22 mouse cellular contexts compared by ENCODE assay signal in genomic region chr12:70778724-70779123, GRCm38 (mm10). TPM values are rescaled to one million over a fixed set of nuclear protein-coding genes. Genes with fewer than 3 reads are reported as not detected.
A peak's percentile ranks its signal among the peaks of the same experiment; 100 is the strongest.
DNase-seq lines count a peak whose midpoint lies in the region; ATAC-seq and TF ChIP-seq lines count a peak whose summit lies in the region.
"Had no signal": no experiment of that assay in that cellular context is flagged by ENCODE, and none has a peak within 500 bp of the region (broad histone marks: within the 10 kb centered on the region; RNA-seq: fewer than 3 reads in every experiment).

No protein-coding gene starts in this region.

- peak; percentile 76 for DNase-seq in 3T3-L1 (ENCODE audit: low read depth, low spot score)
- DNase-seq in adrenal gland, adult 8-10 months, result peak; percentile 73
- DNase-seq in forebrain, embryonic 11.5 days (ENCODE audit: low spot score), result no peak
- no peak for DNase-seq in gastrocnemius, postnatal 36 days
- DNase-seq: cerebellum, adult 18-20 months; cerebellum, postnatal 14 days; kidney, adult 18-20 months; layer of hippocampus, adult 9-11 months; liver; lung, postnatal 36 days; thymus, postnatal 25 days had no signal

- 0 out of 2 replicates have a peak overlapping the region, but pooled peaks have one; percentile 24 for H3K27ac ChIP-seq in intestine, embryonic 15.5 days
- no peak overlapping the region for H3K27ac ChIP-seq in intestine, postnatal 0 days (ENCODE audit: low read depth, low read length)
- no peak overlapping the region for H3K27ac ChIP-seq in intestine, embryonic 16.5 days (ENCODE audit: low read length)
- no peak overlapping the region for H3K27ac ChIP-seq in forebrain, embryonic 11.5 days (ENCODE audit: low read depth, low read length)
- H3K27ac ChIP-seq: embryonic facial prominence, embryonic 12.5 days; forebrain, embryonic 12.5 days; hindbrain, postnatal 0 days; limb, embryonic 10.5 days; liver, embryonic 15.5 days; lung, embryonic 15.5 days had no signal

- no peak overlapping the region for H3K4me3 ChIP-seq in intestine, embryonic 15.5 days (replicated peaks)
- H3K4me3 ChIP-seq in intestine, postnatal 0 days (ENCODE audit: low read depth, low read length), result no peak overlapping the region
- H3K4me3 ChIP-seq in intestine, embryonic 16.5 days (ENCODE audit: low read length), result no peak overlapping the region
- no peak overlapping the region for H3K4me3 ChIP-seq in forebrain, embryonic 11.5 days (ENCODE audit: low read depth, low read length)
- H3K4me3 ChIP-seq: embryonic facial prominence, embryonic 12.5 days; forebrain, embryonic 12.5 days; limb, embryonic 10.5 days; liver, embryonic 15.5 days; lung, embryonic 15.5 days had no signal

- H3K9ac ChIP-seq in intestine, embryonic 15.5 days, result no peak overlapping the region
- no peak overlapping the region for H3K9ac ChIP-seq in intestine, postnatal 0 days (ENCODE audit: low read depth, low read length)
- no peak overlapping the region for H3K9ac ChIP-seq in intestine, embryonic 16.5 days (ENCODE audit: low read depth, low read length)
- no peak overlapping the region for H3K9ac ChIP-seq in forebrain, embryonic 11.5 days (ENCODE audit: low read length)
- H3K9ac ChIP-seq: embryonic facial prominence, embryonic 12.5 days; forebrain, embryonic 12.5 days; liver, embryonic 15.5 days; lung, embryonic 15.5 days had no signal

- 24% methylated on average over 3 of the region's 3 CpGs for WGBS in intestine, embryonic 15.5 days
- 15% methylated on average over 3 of the region's 3 CpGs for WGBS in intestine, postnatal 0 days
- WGBS in intestine, embryonic 16.5 days, result 39% methylated on average over 3 of the region's 3 CpGs
- 77% methylated on average over 3 of the region's 3 CpGs for WGBS in forebrain, embryonic 11.5 days

- H3K9me3 ChIP-seq in intestine, embryonic 15.5 days, result no peaks in the 10 kb centered on the region
- H3K9me3 ChIP-seq in intestine, postnatal 0 days (ENCODE audit: control insufficient read depth), result no peaks in the 10 kb centered on the region
- H3K9me3 ChIP-seq in intestine, embryonic 16.5 days (ENCODE audit: control insufficient read depth, low read length), result no peaks in the 10 kb centered on the region
- H3K9me3 ChIP-seq in forebrain, embryonic 11.5 days (ENCODE audit: control insufficient read depth, low read length), result no peaks in the 10 kb centered on the region
- H3K9me3 ChIP-seq: embryonic facial prominence, embryonic 12.5 days; forebrain, embryonic 12.5 days; limb, embryonic 10.5 days; liver, embryonic 15.5 days; lung, embryonic 15.5 days had no signal

- H3K36me3 ChIP-seq in intestine, embryonic 15.5 days, result no peaks in the 10 kb centered on the region
- no peaks in the 10 kb centered on the region for H3K36me3 ChIP-seq in intestine, postnatal 0 days (ENCODE audit: control insufficient read depth, insufficient read depth)
- no peaks in the 10 kb centered on the region for H3K36me3 ChIP-seq in intestine, embryonic 16.5 days (ENCODE audit: control insufficient read depth, insufficient read depth, low read length)
- H3K36me3 ChIP-seq in forebrain, embryonic 11.5 days (ENCODE audit: control insufficient read depth, insufficient read depth, low read length), result no peaks in the 10 kb centered on the region
- H3K36me3 ChIP-seq: embryonic facial prominence, embryonic 12.5 days; forebrain, embryonic 12.5 days; limb, embryonic 10.5 days; liver, embryonic 15.5 days; lung, embryonic 15.5 days had no signal

- ATAC-seq in intestine, embryonic 15.5 days, result peak; percentile 55; the same call in 1 of the 2 replicates
- no peak for ATAC-seq in intestine, postnatal 0 days
- 0 out of 2 replicates have a peak, but pooled peaks have one; percentile 27 for ATAC-seq in intestine, embryonic 16.5 days
- no peak for ATAC-seq in forebrain, embryonic 11.5 days (replicated peaks; ENCODE audit: low FRiP score)
- ATAC-seq: hindbrain, postnatal 0 days; midbrain, embryonic 16.5 days had no signal

- intact Hi-C loops in gastrocnemius, postnatal 36 days (cut with DNase I), result no loop called here

- H3K27me3 ChIP-seq in intestine, embryonic 15.5 days (replicated peaks), result no peaks in the 10 kb centered on the region
- H3K27me3 ChIP-seq in intestine, postnatal 0 days (replicated peaks; ENCODE audit: control insufficient read depth, insufficient read depth, low read length), result no peaks in the 10 kb centered on the region
- no peaks in the 10 kb centered on the region for H3K27me3 ChIP-seq in intestine, embryonic 16.5 days (replicated peaks; ENCODE audit: control insufficient read depth, insufficient read depth, low read length)
- no peaks in the 10 kb centered on the region for H3K27me3 ChIP-seq in forebrain, embryonic 11.5 days (ENCODE audit: control insufficient read depth, insufficient read depth, low read length)
- H3K27me3 ChIP-seq: embryonic facial prominence, embryonic 12.5 days; lung, embryonic 15.5 days had no signal

- TF ChIP-seq CTCF in intestine, postnatal 0 days (IDR thresholded peaks at IDR 0.05; ENCODE audit: low read depth), result no peak

- H3K4me2 ChIP-seq in intestine, embryonic 15.5 days (replicated peaks), result no peak overlapping the region
- no peak overlapping the region for H3K4me2 ChIP-seq in intestine, postnatal 0 days (replicated peaks; ENCODE audit: low read depth)
- no peak overlapping the region for H3K4me2 ChIP-seq in intestine, embryonic 16.5 days (ENCODE audit: low read depth, low read length)
- no peak overlapping the region for H3K4me2 ChIP-seq in forebrain, embryonic 11.5 days (ENCODE audit: low read depth, low read length, severe bottlenecking)
- H3K4me2 ChIP-seq: embryonic facial prominence, embryonic 12.5 days; forebrain, embryonic 12.5 days; heart, embryonic 11.5 days; liver, embryonic 15.5 days; lung, embryonic 15.5 days had no signal

- no peaks in the 10 kb centered on the region for H3K4me1 ChIP-seq in intestine, embryonic 15.5 days (replicated peaks)
- H3K4me1 ChIP-seq in intestine, postnatal 0 days (replicated peaks; ENCODE audit: control insufficient read depth, insufficient read depth, low read length), result 0 out of 2 replicates have a peak, but pooled peaks cover 7% of the 10 kb centered on the region
- peaks cover 6% of the 10 kb centered on the region; the same call in 1 of the 2 replicates for H3K4me1 ChIP-seq in intestine, embryonic 16.5 days (ENCODE audit: control insufficient read depth, insufficient read depth, low read length)
- no peaks in the 10 kb centered on the region for H3K4me1 ChIP-seq in forebrain, embryonic 11.5 days (replicated peaks; ENCODE audit: control insufficient read depth, insufficient read depth, low read length)

RNA-seq across cellular contexts. Expression of gene Frmd6, which starts 46.6 kb away (rescaled TPM):
- polyA plus RNA-seq in intestine, embryonic 15.5 days (2015; fragmentation: Nextera tagmentation; extraction: Ambion mirVana), result 14.1 and 14.4 TPM in 2 replicates
- 5.9 and 6.3 TPM in 2 replicates for polyA plus RNA-seq in intestine, postnatal 0 days (2015; fragmentation: Nextera tagmentation; extraction: Ambion mirVana)
- 100 to 1,000 TPM in 2 of 4 experiments, 10 to 100 TPM in 2; 55.0 to 240 (median 120) TPM for total RNA-seq in adrenal gland, adult 8-10 months (2022)
- polyA plus RNA-seq in intestine, embryonic 16.5 days (2015; fragmentation: Nextera tagmentation; extraction: Ambion mirVana), result 11.1 and 11.2 TPM in 2 replicates
- polyA plus RNA-seq in forebrain, embryonic 11.5 days (2014; fragmentation: Nextera tagmentation; extraction: Ambion mirVana), result 20.9 and 22.7 TPM in 2 replicates
- total RNA-seq in gastrocnemius, postnatal 36 days (2021), result 10 to 100 TPM; 14.2 to 14.4 TPM

Comparison
In these comparisons a context has a peak if more than half of its experiments do, and no peak if none do; other contexts are left out.
1. ATAC-seq: peak in intestine, embryonic 15.5 days (single experiment) and intestine, embryonic 16.5 days (single experiment); none in intestine, postnatal 0 days (single experiment) and forebrain, embryonic 11.5 days (single experiment).
2. DNase-seq: peak in 3T3-L1 (single experiment) and adrenal gland, adult 8-10 months (single experiment); none in forebrain, embryonic 11.5 days (single experiment) and gastrocnemius, postnatal 36 days (0 of 2).